Mouse (Mus musculus) liver, adult 2 months (tissue): ENCODE measurements around the gene Rab37.

Experiments
- CTCF ChIP-seq: fragments of 200-500 bp; IDR thresholded peaks from 2 replicates; pipeline ENCODE4 v1.5.1; 2011; ENCODE audit warnings: low read depth, low read length, control low read depth
- POLR2A ChIP-seq: fragments of 200-500 bp; IDR thresholded peaks from 2 replicates; pipeline ENCODE4 v1.6.1; 2011; ENCODE audit warnings: low read length, control low read depth; ENCODE audit not compliant: insufficient read depth; ENCODE audit errors: extremely low read depth

GRCm38 (mm10) chr11:115131768-115132381 is 40.6 kb downstream of the Rab37 start:
- TF ChIP-seq CTCF = no peak
- TF ChIP-seq POLR2A = no peak
